Mouse (Mus musculus): ENCODE measurements around the gene Pip4k2c.

GRCm38 (mm10) chr10:127233141-127233540, 21.8 kb upstream of the Pip4k2c start:
- TF ChIP-seq CTCF (IDR thresholded peaks at IDR 0.05; ENCODE audit: low read depth, low read length) (peak; percentile 94), EP300 (IDR thresholded peaks at IDR 0.05; ENCODE audit: insufficient read depth, low read depth, low read length) (peak; percentile 59; the same call in 1 of the 2 replicates), POLR2A (IDR thresholded peaks at IDR 0.05; ENCODE audit: insufficient read depth, low read length) (peak; percentile 25)
